Mouse (Mus musculus) G1E (cell line): Measurements from ENCODE around the gene Adgrl3. TPM values are rescaled to one million over a fixed set of nuclear protein-coding genes. Genes with fewer than 3 reads are reported as not detected.

Experiments
- ATAC-seq: 2 replicates; pipeline ENCODE4 v1.8.0; 2016; ENCODE audit warnings: mild to moderate bottlenecking; ENCODE audit not compliant: insufficient number of reproducible peaks, poor library complexity, low FRiP score, severe bottlenecking; ENCODE audit errors: extremely low read depth
- DNase-seq: peaks from one replicate; pipeline ENCODE4 v3.0.0; 2012; ENCODE audit warnings: low spot score
- H3K27me3 ChIP-seq: 2 replicates; pipeline ENCODE4 v1.6.1; 2012; ENCODE audit warnings: mild to moderate bottlenecking, low read length, inconsistent platforms; ENCODE audit not compliant: insufficient read depth
- H3K36me3 ChIP-seq: replicated peaks from 2 replicates; pipeline ENCODE3; 2012; ENCODE audit warnings: mild to moderate bottlenecking, inconsistent platforms
- H3K4me1 ChIP-seq: 2 replicates; pipeline ENCODE4 v1.6.1; 2012; ENCODE audit warnings: low read depth, low read length, inconsistent platforms, mixed read lengths; ENCODE audit not compliant: insufficient read depth
- H3K4me3 ChIP-seq: 2 replicates; pipeline ENCODE4 v1.5.1; 2012; ENCODE audit warnings: low read depth, mild to moderate bottlenecking, inconsistent platforms, low read length, moderate library complexity, mixed read lengths
- H3K9me3 ChIP-seq: replicated peaks from 2 replicates; pipeline ENCODE4 v1.6.1; 2012; ENCODE audit warnings: inconsistent platforms
- CTCF ChIP-seq: IDR thresholded peaks from 2 replicates; pipeline ENCODE4 v1.5.1; 2012; ENCODE audit warnings: low read depth, low read length, inconsistent platforms, mixed read lengths
- GATA1 ChIP-seq: IDR thresholded peaks from 2 replicates; pipeline ENCODE4 v1.6.1; 2012; ENCODE audit warnings: borderline replicate concordance, low read length, inconsistent platforms, mixed read lengths
- GATA2 ChIP-seq: IDR thresholded peaks from 2 replicates; pipeline ENCODE4 v1.6.1; 2012; ENCODE audit warnings: low read depth, low read length, inconsistent platforms, borderline replicate concordance
- POLR2AphosphoS5 ChIP-seq: IDR thresholded peaks from 2 replicates; pipeline ENCODE4 v1.6.1; 2012; ENCODE audit warnings: low read depth, low read length, inconsistent platforms; ENCODE audit not compliant: insufficient replicate concordance
- TAL1 ChIP-seq: conservative IDR thresholded peaks from 2 replicates; pipeline ENCODE4 v1.6.1; 2012; ENCODE audit warnings: low read depth, low read length, inconsistent platforms, mixed read lengths
- polyA plus RNA-seq: library from polyadenylated mRNA; stranded (reverse); fragments of >175 nt; gene quantifications from 2 replicates; pipeline ENCODE4 v1.2.3, GENCODE M21; 2012
- total RNA-seq, 2 experiments: library from RNA; stranded (forward) in 1 of 2; stranded (reverse) in 1 of 2; fragments of 200-1000 nt in 1 of 2; fragments of >200 nt in 1 of 2; fragmentation: Nextera tagmentation in 1 of 2; gene quantifications; 2 replicates each; pipeline ENCODE4 v1.2.3; 2014 to 2017

Adgrl3 gene
- total and polyA plus RNA-seq, 3 experiments: 0.98 TPM; not detected in 2

GRCm38 (mm10) chr5:81248724-81249123 is 228.8 kb downstream of the Adgrl3 start:
- H3K4me3 ChIP-seq: no peak overlapping the region
- H3K27me3 ChIP-seq: no peaks in the 10 kb centered on the region
- TF ChIP-seq TAL1 (no peak), CTCF (no peak), POLR2AphosphoS5 (no peak), GATA1 (no peak), GATA2 (no peak)
- 0 out of 2 replicates have a peak, but pooled peaks cover 2% of the 10 kb centered on the region for H3K9me3 ChIP-seq
- no peaks in the 10 kb centered on the region for H3K4me1 ChIP-seq
- DNase-seq: no peak
- no peaks in the 10 kb centered on the region for H3K36me3 ChIP-seq
- no peak for ATAC-seq

DNA sequence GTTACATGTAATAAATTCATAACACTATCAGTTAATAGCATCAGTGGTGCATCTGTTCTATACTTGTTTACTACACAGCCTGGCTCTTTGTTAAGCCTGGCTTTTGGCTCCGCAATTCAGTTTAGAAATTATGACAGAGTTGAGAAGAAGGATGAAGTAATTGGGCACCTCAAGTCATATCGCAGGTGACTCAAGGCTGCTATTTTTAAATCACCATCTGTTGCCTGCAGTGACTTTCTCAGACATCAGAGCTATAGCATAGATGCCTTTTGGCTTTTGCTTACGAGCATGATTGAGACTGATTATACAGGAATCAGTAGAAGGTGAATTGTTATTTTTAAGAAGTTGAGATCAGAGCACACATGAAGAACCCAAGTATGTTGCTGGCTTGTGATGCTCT is 236.2 kb downstream of the Adgrl3 start:
- Histone ChIP-seq H3K9me3 (no peaks in the 10 kb centered on the region; the same call in 1 of the 2 replicates), H3K4me3 (no peak overlapping the region), H3K36me3 (no peaks in the 10 kb centered on the region), H3K27me3 (no peaks in the 10 kb centered on the region), H3K4me1 (no peaks in the 10 kb centered on the region)
- DNase-seq (no peak), ATAC-seq (no peak)
- no peak for TF ChIP-seq POLR2AphosphoS5
- no peak for TF ChIP-seq GATA2
- no peak for TF ChIP-seq TAL1
- TF ChIP-seq GATA1: no peak
- TF ChIP-seq CTCF: no peak

DNA sequence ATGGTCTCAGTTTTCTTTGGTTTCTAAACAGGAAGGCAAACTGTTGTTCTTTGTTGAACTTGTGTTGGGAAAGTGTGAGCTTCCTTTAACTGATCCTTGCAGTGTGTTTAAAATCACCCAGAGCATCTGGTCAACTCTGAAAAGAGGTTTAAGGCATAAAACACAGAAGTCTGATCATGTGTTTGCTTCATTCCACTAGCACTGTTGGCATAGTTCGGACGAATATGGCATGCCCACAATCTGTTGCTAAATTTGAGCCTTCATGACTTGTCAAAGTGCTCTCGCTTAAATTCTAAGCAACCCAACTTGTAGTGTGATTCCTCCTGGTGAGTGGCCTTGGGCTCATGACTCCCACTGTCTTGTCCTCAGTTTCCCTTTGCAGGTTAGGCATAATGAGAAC is 249.8 kb downstream of the Adgrl3 start:
- no peak for DNase-seq
- Histone ChIP-seq H3K9me3 (peaks cover 4% of the 10 kb centered on the region; the same call in 1 of the 2 replicates), H3K4me3 (no peak overlapping the region), H3K27me3 (no peaks in the 10 kb centered on the region), H3K4me1 (no peaks in the 10 kb centered on the region), H3K36me3 (no peaks in the 10 kb centered on the region)
- TF ChIP-seq POLR2AphosphoS5 (no peak), GATA2 (no peak), CTCF (no peak), GATA1 (no peak), TAL1 (no peak)
- ATAC-seq: no peak

DNA sequence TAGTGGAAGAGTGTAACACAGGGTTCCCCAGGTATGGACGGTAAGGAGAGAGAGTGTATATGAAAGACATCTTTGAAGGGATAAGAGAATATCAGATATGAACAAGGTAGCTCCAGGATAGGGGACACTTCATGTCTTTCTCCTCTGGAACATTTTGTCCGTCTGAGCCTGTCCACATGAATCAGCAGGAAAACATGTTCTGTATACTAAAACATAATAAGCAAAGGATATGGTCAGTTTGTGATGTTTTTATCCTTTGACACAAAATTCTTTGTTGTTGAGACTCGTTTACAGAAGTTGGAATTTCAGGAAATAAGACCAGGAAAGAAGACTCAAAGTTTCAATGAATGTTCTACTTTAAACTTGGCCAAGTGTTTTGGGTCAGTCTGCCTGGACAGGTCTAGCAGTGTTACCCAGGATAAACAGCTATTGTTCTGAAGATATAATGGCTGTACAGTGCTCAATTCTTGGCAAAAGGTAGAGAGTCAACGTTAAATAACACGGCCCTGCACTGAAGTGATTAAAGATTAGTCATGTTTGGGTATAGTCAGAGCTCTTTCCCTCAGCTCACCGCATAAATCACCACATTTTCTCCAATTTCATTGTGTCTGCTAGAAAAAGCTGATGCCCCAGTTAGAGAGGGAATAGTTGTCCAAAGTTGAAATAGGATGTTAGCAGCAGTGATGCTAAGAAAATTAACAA is 255.6 kb downstream of the Adgrl3 start:
- H3K9me3 ChIP-seq: no peaks in the 10 kb centered on the region; the same call in 1 of the 2 replicates

GRCm38 (mm10) chr5:81279246-81279645 is 259.3 kb downstream of the Adgrl3 start:
- DNase-seq: no peak
- H3K27me3 ChIP-seq: no peaks in the 10 kb centered on the region
- no peak for ATAC-seq

More for the DNA sequence above, 255.6 kb downstream of the Adgrl3 start:
- no peak for TF ChIP-seq TAL1
- TF ChIP-seq GATA1: no peak
- no peak for TF ChIP-seq POLR2AphosphoS5
- TF ChIP-seq GATA2: no peak
- no peak for TF ChIP-seq CTCF
- H3K4me3 ChIP-seq: no peak overlapping the region
- no peaks in the 10 kb centered on the region for H3K4me1 ChIP-seq
- H3K27me3 ChIP-seq: no peaks in the 10 kb centered on the region
- ATAC-seq: no peak
- no peak for DNase-seq
- no peaks in the 10 kb centered on the region for H3K36me3 ChIP-seq

DNA sequence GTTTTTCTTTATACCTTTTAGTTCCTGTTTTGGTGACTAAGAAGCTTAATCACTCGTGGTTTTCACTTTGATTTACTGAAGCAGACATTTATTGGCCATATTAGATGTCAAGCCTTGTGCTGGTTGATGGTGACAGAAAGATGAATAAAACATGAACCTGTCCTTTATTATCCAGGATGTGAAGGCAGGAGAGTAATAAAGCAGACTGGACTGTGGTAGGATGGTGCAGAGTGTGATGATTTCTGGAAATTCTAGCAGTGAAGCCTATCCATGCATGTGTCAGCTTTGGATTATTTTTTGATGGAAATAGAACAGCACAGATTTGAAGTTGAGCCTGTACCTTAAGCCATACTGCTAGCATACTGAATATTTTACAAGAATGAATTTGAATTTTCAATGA is 265.7 kb downstream of the Adgrl3 start:
- ATAC-seq (no peak), DNase-seq (no peak)
- TF ChIP-seq CTCF (no peak), GATA1 (no peak), GATA2 (no peak), POLR2AphosphoS5 (no peak), TAL1 (no peak)
- no peak overlapping the region for H3K4me3 ChIP-seq
- no peaks in the 10 kb centered on the region for H3K36me3 ChIP-seq
- no peaks in the 10 kb centered on the region for H3K9me3 ChIP-seq
- no peaks in the 10 kb centered on the region for H3K4me1 ChIP-seq
- H3K27me3 ChIP-seq: no peaks in the 10 kb centered on the region

More at GRCm38 (mm10) chr5:81279246-81279645, 259.3 kb downstream of the Adgrl3 start:
- Histone ChIP-seq H3K36me3 (no peaks in the 10 kb centered on the region), H3K9me3 (no peaks in the 10 kb centered on the region), H3K4me1 (no peaks in the 10 kb centered on the region), H3K4me3 (no peak overlapping the region)
- TF ChIP-seq TAL1: no peak
- TF ChIP-seq GATA2: no peak
- no peak for TF ChIP-seq POLR2AphosphoS5
- no peak for TF ChIP-seq CTCF
- no peak for TF ChIP-seq GATA1
